Mouse (Mus musculus) liver, adult 2 months (tissue): ENCODE measurements around the gene Fam178b.

Experiments
- CTCF ChIP-seq: fragments of 200-500 bp; IDR thresholded peaks from 2 replicates; pipeline ENCODE4 v1.5.1; 2011; ENCODE audit warnings: low read depth, low read length, control low read depth
- POLR2A ChIP-seq: fragments of 200-500 bp; IDR thresholded peaks from 2 replicates; pipeline ENCODE4 v1.6.1; 2011; ENCODE audit warnings: low read length, control low read depth; ENCODE audit not compliant: insufficient read depth; ENCODE audit errors: extremely low read depth

GRCm38 (mm10) chr1:36573524-36573923, 109.5 kb downstream of the Fam178b start:
- no peak for TF ChIP-seq CTCF
- no peak for TF ChIP-seq POLR2A
